Mouse (Mus musculus): ENCODE results near the gene C130032M10Rik.

- TF ChIP-seq CTCF (IDR thresholded peaks at IDR 0.05; ENCODE audit: control insufficient read depth, insufficient read depth, insufficient read length) (no peak), CEBPB (IDR thresholded peaks at IDR 0.05; ENCODE audit: low read depth) (no peak)
Observed at GRCm38 (mm10) chr9:114515364-114515763, at the start of gene C130032M10Rik.
